Mouse (Mus musculus): ENCODE data around the gene Numa1.

Numa1 gene

DNA sequence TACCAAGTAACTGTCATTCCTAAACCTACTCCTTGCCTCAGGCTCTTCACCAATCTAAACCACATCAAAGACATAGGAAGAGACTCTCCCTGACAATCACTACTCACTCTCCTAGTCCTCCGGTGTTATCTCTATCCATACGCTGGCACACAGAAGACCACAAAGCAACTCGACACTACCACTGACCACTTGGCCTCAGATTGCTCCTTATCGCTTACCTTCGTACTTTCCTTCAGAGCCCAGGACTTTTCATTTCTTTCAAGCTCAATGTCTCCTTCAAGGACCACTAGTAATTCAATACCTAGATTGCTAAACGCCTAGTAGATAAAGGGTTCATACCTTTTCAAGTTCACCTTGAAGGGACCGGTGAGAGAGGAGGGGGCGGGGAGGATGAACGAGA lies 130.0 kb downstream of the Numa1 start:
- no peak for DNase-seq

All from cerebellum, adult 11 months (tissue).